Mouse (Mus musculus): ENCODE measurements around the gene Isl1. TPM values are rescaled to one million over a fixed set of nuclear protein-coding genes. Genes with fewer than 3 reads are reported as not detected.

Isl1 gene
- polyA plus RNA-seq, 1 experiment, result not detected

DNA sequence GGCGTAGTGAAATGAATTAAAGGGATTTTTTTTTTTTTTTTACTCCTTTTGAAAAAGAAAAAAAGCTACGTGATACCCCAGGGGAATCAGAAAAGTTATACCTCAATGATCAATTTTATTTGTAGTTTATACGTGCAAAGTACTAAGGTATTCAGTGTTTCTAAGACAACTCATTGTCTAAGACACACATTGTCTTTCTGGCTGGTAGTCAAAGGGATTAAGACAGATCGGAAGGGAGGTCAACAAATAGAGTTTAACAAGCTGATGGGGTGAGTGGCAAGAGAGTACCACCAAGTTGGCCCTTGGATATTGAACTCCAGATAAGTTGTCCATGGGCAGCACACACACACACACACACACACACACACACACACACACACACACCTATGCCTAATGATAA is 14.1 kb downstream of the Isl1 start:
- TF ChIP-seq CTCF (IDR thresholded peaks at IDR 0.05; ENCODE audit: low read depth, low read length) (no peak), POLR2A (IDR thresholded peaks at IDR 0.05; ENCODE audit: borderline replicate concordance, low read depth, low read length) (no peak)
- Histone ChIP-seq H3K27ac (ENCODE audit: insufficient read depth, low read depth, low read length) (no peak overlapping the region), H3K4me3 (ENCODE audit: insufficient read depth, low read length) (no peak overlapping the region), H3K4me1 (ENCODE audit: control insufficient read depth, insufficient read depth, low read length) (no peaks in the 10 kb centered on the region)

- Histone ChIP-seq H3K27ac (ENCODE audit: insufficient read depth, low read depth, low read length) (no peak overlapping the region), H3K4me1 (ENCODE audit: control insufficient read depth, insufficient read depth, low read length) (no peaks in the 10 kb centered on the region), H3K4me3 (ENCODE audit: insufficient read depth, low read length) (no peak overlapping the region)
- no peak for TF ChIP-seq POLR2A (IDR thresholded peaks at IDR 0.05; ENCODE audit: borderline replicate concordance, low read depth, low read length)
- no peak for TF ChIP-seq CTCF (IDR thresholded peaks at IDR 0.05; ENCODE audit: low read depth, low read length)
Measured at GRCm38 (mm10) chr13:116294734-116295133, 14.8 kb downstream of the Isl1 start.

DNA sequence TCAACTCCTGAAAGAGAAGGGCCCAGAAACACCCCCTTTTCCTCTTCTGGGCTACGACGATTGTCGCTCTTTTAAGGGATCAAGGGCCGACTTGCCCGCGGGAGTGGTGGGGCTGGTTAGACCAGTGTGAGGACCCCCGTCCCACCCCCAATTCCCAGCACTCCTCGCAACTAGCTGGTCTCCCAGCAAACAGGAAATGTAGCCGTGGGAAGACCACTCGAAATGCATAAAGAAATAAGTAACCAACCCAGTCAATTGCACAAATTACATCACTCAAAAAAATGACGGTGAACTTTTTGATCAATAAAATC is 15.4 kb downstream of the Isl1 start:
- Histone ChIP-seq H3K4me3 (ENCODE audit: insufficient read depth, low read length) (no peak overlapping the region), H3K27ac (ENCODE audit: insufficient read depth, low read depth, low read length) (no peak overlapping the region), H3K4me1 (ENCODE audit: control insufficient read depth, insufficient read depth, low read length) (no peaks in the 10 kb centered on the region)
- TF ChIP-seq CTCF (IDR thresholded peaks at IDR 0.05; ENCODE audit: low read depth, low read length), result no peak
- no peak for TF ChIP-seq POLR2A (IDR thresholded peaks at IDR 0.05; ENCODE audit: borderline replicate concordance, low read depth, low read length)

DNA sequence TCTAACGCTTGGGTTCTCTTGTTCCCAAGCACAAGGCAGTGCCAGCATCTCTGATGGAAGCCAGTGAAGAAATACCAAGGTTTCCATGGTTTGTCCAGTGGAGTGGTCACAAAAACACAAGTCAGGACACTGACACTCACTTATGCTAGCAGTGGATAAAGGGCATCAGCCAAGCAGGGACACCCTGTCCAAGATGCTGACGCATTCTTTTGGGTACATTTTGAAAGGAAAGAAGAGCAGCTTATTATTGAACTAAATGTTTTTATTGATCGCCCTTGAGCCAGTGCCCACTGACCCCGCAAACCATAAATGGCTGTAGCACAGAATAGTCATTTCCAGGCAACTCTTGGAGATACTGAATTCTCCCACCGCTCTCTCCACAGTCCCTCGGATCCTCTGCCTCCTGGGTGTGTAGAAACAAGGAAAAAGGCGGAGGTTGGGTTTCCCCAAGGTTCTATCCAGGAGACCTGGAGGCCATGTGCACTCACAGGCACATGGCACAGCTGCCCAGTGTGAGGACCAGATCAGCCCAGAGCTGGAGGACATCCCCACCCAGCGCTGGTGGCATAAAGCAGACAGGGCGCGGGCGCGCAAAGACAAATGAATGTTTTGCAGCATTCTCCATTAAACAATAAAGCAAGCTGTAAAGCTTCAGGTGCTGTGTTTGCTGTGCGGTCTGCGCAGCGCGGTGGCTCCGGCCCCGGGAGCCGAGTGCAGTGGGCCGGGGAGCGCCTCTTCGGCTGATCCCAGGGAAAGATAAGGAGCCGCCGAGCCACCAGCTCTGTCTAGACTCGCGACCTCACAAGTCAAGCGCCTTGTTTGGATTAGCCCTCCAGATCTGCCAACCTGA is 16.0 kb downstream of the Isl1 start:
- no peak overlapping the region for H3K4me3 ChIP-seq (ENCODE audit: insufficient read depth, low read length)
- no peak overlapping the region for H3K27ac ChIP-seq (ENCODE audit: insufficient read depth, low read depth, low read length)
- no peak for TF ChIP-seq POLR2A (IDR thresholded peaks at IDR 0.05; ENCODE audit: borderline replicate concordance, low read depth, low read length)
- no peak for TF ChIP-seq CTCF (IDR thresholded peaks at IDR 0.05; ENCODE audit: low read depth, low read length)
- H3K4me1 ChIP-seq (ENCODE audit: control insufficient read depth, insufficient read depth, low read length), result no peaks in the 10 kb centered on the region

GRCm38 (mm10) chr13:116289655-116290054 is 19.8 kb downstream of the Isl1 start:
- no peaks in the 10 kb centered on the region for H3K4me1 ChIP-seq (ENCODE audit: control insufficient read depth, insufficient read depth, low read length)
- TF ChIP-seq POLR2A (IDR thresholded peaks at IDR 0.05; ENCODE audit: borderline replicate concordance, low read depth, low read length) (no peak), CTCF (IDR thresholded peaks at IDR 0.05; ENCODE audit: low read depth, low read length) (no peak)
- H3K27ac ChIP-seq (ENCODE audit: insufficient read depth, low read depth, low read length), result no peak overlapping the region
- no peak overlapping the region for H3K4me3 ChIP-seq (ENCODE audit: insufficient read depth, low read length)

DNA sequence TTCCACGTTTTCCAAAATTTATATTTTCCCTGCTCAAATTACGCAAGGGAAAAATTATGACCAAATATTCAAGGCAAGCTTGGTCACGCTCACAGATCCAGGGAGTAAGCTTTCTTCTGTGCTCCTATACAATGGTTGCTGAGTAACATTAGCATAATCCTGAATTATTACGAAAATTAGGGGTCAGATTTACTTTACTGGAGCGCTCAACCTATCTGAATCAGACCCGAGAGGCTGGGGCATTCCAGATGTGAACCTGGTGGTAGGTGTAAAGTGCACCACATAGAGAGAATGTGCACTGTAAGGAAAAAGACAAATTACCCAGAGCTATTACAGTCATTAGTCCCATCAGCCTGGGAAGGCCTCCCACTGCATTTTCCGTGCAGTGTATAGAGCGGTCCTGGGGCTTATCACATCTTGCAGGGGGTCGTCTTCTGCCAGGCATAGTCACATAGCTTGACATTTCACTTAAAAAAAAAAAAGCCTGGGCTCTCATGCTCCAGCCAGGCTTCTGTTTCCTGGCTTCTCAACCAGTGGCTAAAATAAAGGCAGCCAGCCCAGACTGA is 30.2 kb downstream of the Isl1 start:
- TF ChIP-seq POLR2A (IDR thresholded peaks at IDR 0.05; ENCODE audit: borderline replicate concordance, low read depth, low read length) (no peak), CTCF (IDR thresholded peaks at IDR 0.05; ENCODE audit: low read depth, low read length) (no peak)
- Histone ChIP-seq H3K4me3 (ENCODE audit: insufficient read depth, low read length) (no peak overlapping the region), H3K4me1 (ENCODE audit: control insufficient read depth, insufficient read depth, low read length) (no peaks in the 10 kb centered on the region), H3K27ac (ENCODE audit: insufficient read depth, low read depth, low read length) (no peak overlapping the region)
